Mouse (Mus musculus): Measurements from ENCODE around the gene Rps6ka5.

- no peak for TF ChIP-seq CTCF (IDR thresholded peaks at IDR 0.05; ENCODE audit: extremely low read depth, insufficient read depth, insufficient read length, insufficient replicate concordance)
- no peak for TF ChIP-seq POLR2A (IDR thresholded peaks at IDR 0.05; ENCODE audit: low read depth, low read length)
Measured at GRCm38 (mm10) chr12:100641936-100642335, 84.8 kb downstream of the Rps6ka5 start.
